Mouse (Mus musculus): Measurements from ENCODE around the gene Car14.

The Car14 gene

DNA sequence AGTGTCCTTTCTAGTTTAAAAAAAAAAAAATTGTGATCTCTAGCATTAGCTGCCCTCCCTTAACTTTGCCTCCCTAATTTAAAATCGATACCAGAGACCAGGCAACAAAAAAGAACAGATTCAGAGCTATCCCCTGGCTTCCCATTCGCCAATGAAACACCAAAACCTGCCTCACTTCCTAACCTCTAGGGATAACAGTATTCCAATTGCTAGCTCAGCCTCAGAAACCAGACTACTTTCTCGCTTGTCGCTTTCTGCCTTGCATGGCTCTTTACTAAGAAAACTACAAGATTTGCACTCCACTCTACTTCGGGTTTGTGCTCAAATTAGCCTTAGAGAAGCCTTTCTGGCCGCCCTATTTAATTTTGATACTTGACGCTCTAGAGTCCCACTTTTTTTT is 48.4 kb downstream of the Car14 start:
- no peak for DNase-seq (ENCODE audit: low read depth)

DNA sequence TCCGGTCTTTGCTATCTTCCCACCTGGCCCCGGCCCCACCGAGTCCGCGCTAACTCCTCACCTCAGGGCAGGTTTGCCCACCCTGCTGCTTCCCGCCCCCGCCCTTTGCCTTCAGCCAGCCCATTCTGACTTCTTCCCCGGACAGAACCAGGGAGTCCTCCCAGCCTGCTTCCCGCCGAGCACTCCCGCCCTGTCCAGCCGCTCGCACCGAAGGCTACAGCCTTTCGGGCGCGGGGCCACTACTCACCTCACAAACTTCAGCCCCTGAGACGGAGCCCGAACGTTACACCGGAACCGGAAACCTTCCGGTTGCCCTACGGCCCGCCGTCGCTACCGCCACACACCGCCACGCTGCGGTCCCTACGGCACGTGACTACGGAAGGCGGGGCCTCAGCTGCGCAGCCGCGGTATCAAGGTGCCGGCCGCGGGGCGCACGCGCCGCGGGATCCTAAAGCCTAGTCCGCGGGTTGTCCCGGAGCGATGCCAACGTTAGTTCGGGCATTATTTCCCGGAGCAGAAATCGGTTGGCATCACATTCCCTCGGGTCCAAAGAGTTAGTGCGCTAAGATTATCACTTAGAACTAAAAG is 48.9 kb downstream of the Car14 start, which contains the start of gene Prpf3:
Gene Prpf3, minus strand, starts transcription at position 384 of the 588 bp plus-strand sequence.
- peak; percentile 84 for DNase-seq (ENCODE audit: low read depth)

DNA sequence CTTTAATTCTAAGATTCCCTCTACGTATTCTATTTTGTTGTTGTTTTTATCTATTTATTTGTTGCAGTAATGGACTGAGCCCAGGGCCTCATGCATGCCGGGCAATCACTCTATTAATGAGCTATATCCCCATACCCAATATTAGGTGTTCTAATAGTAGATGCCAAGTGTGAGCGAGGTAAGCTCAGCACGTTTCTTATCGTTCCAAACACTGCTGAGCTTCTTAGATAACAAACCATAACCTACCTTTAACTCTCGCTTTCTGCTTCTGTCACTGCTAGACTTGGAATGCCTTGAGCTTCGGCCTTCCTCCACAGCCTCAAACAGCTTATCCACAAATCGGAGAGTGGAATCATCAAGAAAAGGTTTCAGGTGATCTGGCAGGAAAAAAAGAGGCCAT is 53.2 kb downstream of the Car14 start:
- no peak for DNase-seq (ENCODE audit: low read depth)

DNA sequence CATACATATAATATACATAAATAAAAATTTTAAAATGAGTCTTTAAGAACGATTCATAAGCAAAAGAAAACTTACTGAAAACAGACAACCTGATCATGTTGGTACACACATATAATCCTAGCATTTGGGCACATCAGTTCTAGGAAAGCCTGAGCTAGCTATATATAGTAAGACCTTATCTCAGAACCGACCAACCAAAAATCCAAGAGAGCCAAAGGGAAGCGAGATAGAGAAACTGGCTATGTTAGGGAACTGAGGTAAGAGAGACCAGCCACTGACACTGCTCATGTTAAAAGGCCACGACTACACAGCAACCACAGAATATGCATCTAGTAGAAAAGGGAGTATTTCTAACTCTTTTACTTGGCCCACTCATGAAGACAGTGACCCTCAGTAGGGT is 53.9 kb downstream of the Car14 start:
- DNase-seq (ENCODE audit: low read depth), result no peak
